Mouse (Mus musculus) limb, embryonic 14.5 days (tissue): ENCODE measurements at regions not wholly inside any gene's neighbourhood (a gene's known extent, or its start where the extent isn't known, plus 50 kb on each side); places are given as distances from the start of the nearest gene placed in this dataset.

ENCODE experiments used
- ATAC-seq: fragments of 200-750 bp; cut with Nextera tagmentation; 2 replicates; pipeline ENCODE4 v1.8.0; 2017; ENCODE audit warnings: low read depth, moderate number of reproducible peaks, moderate TSS enrichment; ENCODE audit not compliant: low FRiP score
- DNase-seq: peaks from one replicate; pipeline ENCODE4 v3.0.0-alpha.2; 2015; ENCODE audit warnings: low spot score
- H3K27ac ChIP-seq: fragments of 300-500 bp; sonication (generic); replicated peaks from 2 replicates; pipeline ENCODE4 v1.5.1; 2014; ENCODE audit warnings: low read depth, mild to moderate bottlenecking, low read length, moderate library complexity, mixed read lengths
- H3K27me3 ChIP-seq: fragments of 300-500 bp; sonication (generic); 2 replicates; pipeline ENCODE4 v1.6.1; 2014; ENCODE audit warnings: low read length, mixed read lengths; ENCODE audit not compliant: control insufficient read depth, insufficient read depth
- H3K36me3 ChIP-seq: fragments of 300-500 bp; sonication (generic); 2 replicates; pipeline ENCODE4 v1.6.1; 2014; ENCODE audit warnings: mild to moderate bottlenecking, low read length, moderate library complexity, mixed read lengths; ENCODE audit not compliant: control insufficient read depth, insufficient read depth
- H3K4me1 ChIP-seq: fragments of 300-500 bp; sonication (generic); 2 replicates; pipeline ENCODE4 v1.6.1; 2014; ENCODE audit warnings: antibody characterized with exemption, low read length, mixed read lengths; ENCODE audit not compliant: control insufficient read depth, insufficient read depth
- H3K4me2 ChIP-seq: fragments of 300-500 bp; sonication (generic); replicated peaks from 2 replicates; pipeline ENCODE4 v1.6.1; 2014; ENCODE audit warnings: low read depth, mild to moderate bottlenecking, low read length, moderate library complexity; ENCODE audit not compliant: severe bottlenecking
- H3K4me3 ChIP-seq: fragments of 300-500 bp; sonication (generic); replicated peaks from 2 replicates; pipeline ENCODE4 v1.5.1; 2014; ENCODE audit warnings: low read length
- H3K9ac ChIP-seq: fragments of 300-500 bp; sonication (generic); 2 replicates; pipeline ENCODE4 v1.6.1; 2014; ENCODE audit warnings: mild to moderate bottlenecking, low read depth, low read length, moderate library complexity; ENCODE audit not compliant: severe bottlenecking
- H3K9me3 ChIP-seq: fragments of 300-500 bp; sonication (generic); 2 replicates; pipeline ENCODE4 v1.6.1; 2016; ENCODE audit warnings: low read length; ENCODE audit not compliant: control insufficient read depth
- POLR2A ChIP-seq: fragments of 200-500 bp; IDR thresholded peaks from 2 replicates; pipeline ENCODE4 v1.8.0; 2012; ENCODE audit warnings: inconsistent platforms, mild to moderate bottlenecking, moderate library complexity, borderline replicate concordance; ENCODE audit not compliant: insufficient read depth, insufficient read length; ENCODE audit errors: extremely low read depth
- WGBS: fragments of 180-500 bp; shearing (Covaris S2); extraction: QIAGEN DNeasy Blood & Tissue Kit; methylation state at CpG from one replicate; pipeline ENCODE4 v1.1.7; 2014; 5-methylcytosine and 5-hydroxymethylcytosine counted together

GRCm38 (mm10) chr3:41319214-41319856 is 236.2 kb upstream of the Jade1 start:
- Histone ChIP-seq H3K9me3 (no peaks in the 10 kb centered on the region), H3K4me1 (peaks cover 13% of the 10 kb centered on the region), H3K36me3 (no peaks in the 10 kb centered on the region), H3K9ac (no peak overlapping the region), H3K4me3 (no peak overlapping the region), H3K27me3 (no peaks in the 10 kb centered on the region), H3K4me2 (no peak overlapping the region), H3K27ac (no peak overlapping the region)
- no peak for TF ChIP-seq POLR2A
- ATAC-seq (peak; percentile 80), DNase-seq (peak; percentile 79)
- WGBS: 16% methylated on average over 5 of the region's 5 CpGs

GRCm38 (mm10) chr3:41318232-41319131 is 235.6 kb upstream of the Pgrmc2 start:
- H3K4me3 ChIP-seq: no peak overlapping the region
- WGBS: 14% methylated on average over 12 of the region's 12 CpGs
- no peak for TF ChIP-seq POLR2A
- ATAC-seq (peak; percentile 39; the same call in 1 of the 2 replicates), DNase-seq (peak; percentile 25)
- no peak overlapping the region for H3K9ac ChIP-seq
- H3K36me3 ChIP-seq: no peaks in the 10 kb centered on the region
- H3K27ac ChIP-seq: no peak overlapping the region
- H3K4me2 ChIP-seq: no peak overlapping the region
- H3K4me1 ChIP-seq: peaks cover 13% of the 10 kb centered on the region
- H3K9me3 ChIP-seq: no peaks in the 10 kb centered on the region
- no peaks in the 10 kb centered on the region for H3K27me3 ChIP-seq

GRCm38 (mm10) chr3:41317170-41317569 is 234.3 kb upstream of the Pgrmc2 start:
- H3K27ac ChIP-seq: no peak overlapping the region
- no peak overlapping the region for H3K4me2 ChIP-seq
- no peak for TF ChIP-seq POLR2A
- H3K9ac ChIP-seq: no peak overlapping the region
- peaks cover 13% of the 10 kb centered on the region for H3K4me1 ChIP-seq
- H3K9me3 ChIP-seq: no peaks in the 10 kb centered on the region
- no peaks in the 10 kb centered on the region for H3K27me3 ChIP-seq
- no peak overlapping the region for H3K4me3 ChIP-seq
- DNase-seq: peak; percentile 52
- no peaks in the 10 kb centered on the region for H3K36me3 ChIP-seq
- 26% methylated on average over 4 of the region's 4 CpGs for WGBS
- ATAC-seq: peak; percentile 36; the same call in 1 of the 2 replicates

- no peak overlapping the region for H3K27ac ChIP-seq
- no peak overlapping the region for H3K4me3 ChIP-seq
- H3K9me3 ChIP-seq: no peaks in the 10 kb centered on the region
- no peak for ATAC-seq
- no peaks in the 10 kb centered on the region for H3K4me1 ChIP-seq
- no peak overlapping the region for H3K4me2 ChIP-seq
- H3K9ac ChIP-seq: no peak overlapping the region
- DNase-seq: no peak
- H3K27me3 ChIP-seq: no peaks in the 10 kb centered on the region
- no peaks in the 10 kb centered on the region for H3K36me3 ChIP-seq
- no peak for TF ChIP-seq POLR2A
- WGBS: 91% methylated on average over 6 of the region's 6 CpGs
Observed at GRCm38 (mm10) chr3:41312492-41312891, 229.6 kb upstream of the Pgrmc2 start.

- Histone ChIP-seq H3K27ac (no peak overlapping the region), H3K4me2 (no peak overlapping the region), H3K4me3 (no peak overlapping the region), H3K36me3 (no peaks in the 10 kb centered on the region), H3K9me3 (no peaks in the 10 kb centered on the region), H3K4me1 (no peaks in the 10 kb centered on the region), H3K27me3 (no peaks in the 10 kb centered on the region), H3K9ac (no peak overlapping the region)
- no peak for TF ChIP-seq POLR2A
- ATAC-seq: no peak
- no peak for DNase-seq
- whole genome bisulfite sequencing: 57% methylated on average over 13 of the region's 13 CpGs
Observed at GRCm38 (mm10) chr3:41307400-41308028, 224.7 kb upstream of the Pgrmc2 start.
